Mouse (Mus musculus): ENCODE measurements around the gene Gm21731. TPM values are rescaled to one million over a fixed set of nuclear protein-coding genes. Genes with fewer than 3 reads are reported as not detected.
"Not testable (repeated sequence)": the region's sequence is repeated elsewhere in the genome, so short reads cannot be mapped to it uniquely, and the experiment has no call there.

Gene Gm21731
- not detected in 2 replicates for polyA plus RNA-seq (2015; fragmentation: Nextera tagmentation; extraction: Ambion mirVana)

- H3K4me3 ChIP-seq (ENCODE audit: low read length); H3K27me3 ChIP-seq (ENCODE audit: control insufficient read depth, insufficient read depth, low read length); H3K4me2 ChIP-seq (ENCODE audit: low read depth, low read length); H3K36me3 ChIP-seq (ENCODE audit: control insufficient read depth, insufficient read depth); H3K4me1 ChIP-seq (ENCODE audit: control insufficient read depth, insufficient read depth, low read length); ATAC-seq (replicated peaks; ENCODE audit: extremely low read depth, insufficient read depth, low FRiP score); H3K9ac ChIP-seq (ENCODE audit: low read length); H3K9me3 ChIP-seq (replicated peaks; ENCODE audit: control insufficient read depth, low read length); H3K27ac ChIP-seq (ENCODE audit: low read length): not testable (repeated sequence)
Measured at GRCm38 (mm10) chr13:120238811-120239210, at the start of gene Gm21731. Gene Gm21731, plus strand, starts transcription at chr13:120239111.

DNA sequence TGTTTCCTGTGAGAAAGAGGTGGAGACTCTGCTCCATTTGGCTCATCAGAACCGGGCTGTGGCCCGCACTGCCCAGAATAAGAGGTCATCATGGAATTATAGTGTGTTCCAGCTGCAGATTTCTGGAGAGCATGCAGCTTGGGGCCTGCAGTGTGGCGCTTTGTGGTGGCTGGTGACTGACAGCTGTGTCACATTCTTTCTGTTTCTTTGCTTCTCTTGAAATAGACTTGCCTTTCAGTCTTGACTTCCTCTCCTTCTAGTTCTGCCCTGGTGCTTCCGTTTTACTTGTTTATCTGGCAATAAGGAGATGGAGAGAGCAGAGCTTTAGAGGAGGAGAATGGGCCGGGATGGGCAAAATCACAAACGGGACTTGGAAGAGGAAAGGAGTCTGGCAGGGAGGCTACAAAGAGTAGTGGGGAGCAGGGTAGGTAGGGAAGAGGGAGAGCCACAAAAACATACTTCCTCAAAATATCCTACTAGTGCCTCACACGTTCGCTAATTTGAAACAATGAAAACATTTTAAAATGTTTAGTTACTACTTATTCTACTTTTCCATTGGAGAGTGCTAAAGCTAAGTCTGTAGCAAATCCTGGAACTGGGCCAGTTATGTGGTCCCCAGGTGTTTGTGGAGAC lies 42.6 kb upstream of the Gm21731 start:
- H3K27ac ChIP-seq (ENCODE audit: low read length); H3K4me1 ChIP-seq (ENCODE audit: control insufficient read depth, insufficient read depth, low read length); H3K4me2 ChIP-seq (ENCODE audit: low read depth, low read length); H3K36me3 ChIP-seq (ENCODE audit: control insufficient read depth, insufficient read depth); H3K4me3 ChIP-seq (ENCODE audit: low read length); H3K27me3 ChIP-seq (ENCODE audit: control insufficient read depth, insufficient read depth, low read length); ATAC-seq (replicated peaks; ENCODE audit: extremely low read depth, insufficient read depth, low FRiP score); H3K9me3 ChIP-seq (replicated peaks; ENCODE audit: control insufficient read depth, low read length); H3K9ac ChIP-seq (ENCODE audit: low read length): not testable (repeated sequence)
- WGBS: 78% methylated on average over 6 of the region's 8 CpGs

DNA sequence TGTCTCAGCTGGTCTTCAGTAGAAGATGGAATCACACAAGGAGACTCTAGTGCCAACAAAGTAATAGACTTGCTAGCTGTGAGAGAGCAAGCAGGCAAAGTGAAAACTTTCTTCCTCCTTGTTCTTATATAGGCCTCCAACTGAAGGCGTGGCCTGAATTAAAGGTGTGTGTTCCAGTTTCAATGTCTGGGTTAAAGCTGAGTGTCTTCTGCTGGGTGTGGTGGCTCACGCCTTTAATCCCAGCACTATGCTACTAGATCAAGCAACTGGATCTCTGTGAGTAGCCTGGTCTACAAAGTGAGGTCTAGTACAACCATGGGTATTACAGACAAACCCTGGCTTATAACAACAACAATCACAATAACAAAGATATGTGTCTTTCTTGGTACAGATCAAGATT lies 23.1 kb upstream of the Gm21731 start, which contains the start of gene Gm21762:
Gm21762 (minus strand) TSS at position 101 of the 400 bp plus-strand sequence.
- not testable (repeated sequence) for H3K4me1 ChIP-seq (ENCODE audit: control insufficient read depth, insufficient read depth, low read length); ATAC-seq (replicated peaks; ENCODE audit: extremely low read depth, insufficient read depth, low FRiP score); H3K27ac ChIP-seq (ENCODE audit: low read length); H3K36me3 ChIP-seq (ENCODE audit: control insufficient read depth, insufficient read depth); H3K27me3 ChIP-seq (ENCODE audit: control insufficient read depth, insufficient read depth, low read length); H3K9me3 ChIP-seq (replicated peaks; ENCODE audit: control insufficient read depth, low read length); H3K4me3 ChIP-seq (ENCODE audit: low read length); H3K4me2 ChIP-seq (ENCODE audit: low read depth, low read length); H3K9ac ChIP-seq (ENCODE audit: low read length)
- no CpG with 5 or more reads among the region's 2 CpGs for WGBS

- WGBS: 79% methylated on average over 5 of the region's 5 CpGs
Measured at GRCm38 (mm10) chr13:120220922-120221321, 18.0 kb upstream of the Gm21731 start.

DNA sequence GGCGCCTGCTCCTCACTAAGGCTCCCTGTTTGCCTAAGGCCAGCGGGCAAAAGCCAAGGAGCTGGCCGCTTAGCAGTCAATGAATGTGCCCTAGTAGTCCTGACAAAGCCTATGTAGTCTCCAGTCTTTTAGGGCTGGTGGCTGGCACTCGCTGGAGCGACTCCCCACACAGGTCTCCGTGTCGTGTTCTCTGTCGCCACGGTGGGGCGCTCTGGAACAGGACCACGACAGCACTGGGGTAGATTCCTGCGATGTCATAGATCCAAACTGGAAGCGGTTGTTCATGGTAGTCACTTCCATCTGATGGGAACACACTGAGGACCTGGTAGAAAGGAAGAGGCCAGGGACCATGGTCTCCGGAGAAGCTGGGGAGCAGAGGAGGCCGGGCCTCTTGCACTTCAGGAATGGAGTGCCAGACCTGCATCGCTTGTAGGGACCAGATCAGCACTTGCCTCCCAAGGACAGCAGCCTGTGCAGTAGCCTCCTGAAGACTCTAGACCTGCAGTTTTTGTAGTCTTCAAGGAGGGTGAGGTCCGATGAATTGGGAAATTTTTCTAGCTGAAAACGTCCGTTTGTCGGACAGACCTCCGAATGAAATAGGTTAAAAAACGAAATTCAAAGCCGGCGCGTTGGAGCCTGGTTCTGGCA lies 15.8 kb upstream of the Gm21731 start:
- not testable (repeated sequence) for H3K4me1 ChIP-seq (ENCODE audit: control insufficient read depth, insufficient read depth, low read length); H3K4me3 ChIP-seq (ENCODE audit: low read length); H3K9ac ChIP-seq (ENCODE audit: low read length); H3K27me3 ChIP-seq (ENCODE audit: control insufficient read depth, insufficient read depth, low read length); H3K4me2 ChIP-seq (ENCODE audit: low read depth, low read length); H3K9me3 ChIP-seq (replicated peaks; ENCODE audit: control insufficient read depth, low read length); ATAC-seq (replicated peaks; ENCODE audit: extremely low read depth, insufficient read depth, low FRiP score); H3K27ac ChIP-seq (ENCODE audit: low read length); H3K36me3 ChIP-seq (ENCODE audit: control insufficient read depth, insufficient read depth)
- 88% methylated on average over 16 of the region's 25 CpGs for WGBS

More at GRCm38 (mm10) chr13:120220922-120221321, 18.0 kb upstream of the Gm21731 start:
- H3K9me3 ChIP-seq (replicated peaks; ENCODE audit: control insufficient read depth, low read length); H3K4me1 ChIP-seq (ENCODE audit: control insufficient read depth, insufficient read depth, low read length); H3K9ac ChIP-seq (ENCODE audit: low read length); H3K27me3 ChIP-seq (ENCODE audit: control insufficient read depth, insufficient read depth, low read length); H3K4me2 ChIP-seq (ENCODE audit: low read depth, low read length); H3K4me3 ChIP-seq (ENCODE audit: low read length); H3K27ac ChIP-seq (ENCODE audit: low read length); H3K36me3 ChIP-seq (ENCODE audit: control insufficient read depth, insufficient read depth); ATAC-seq (replicated peaks; ENCODE audit: extremely low read depth, insufficient read depth, low FRiP score): not testable (repeated sequence)

DNA sequence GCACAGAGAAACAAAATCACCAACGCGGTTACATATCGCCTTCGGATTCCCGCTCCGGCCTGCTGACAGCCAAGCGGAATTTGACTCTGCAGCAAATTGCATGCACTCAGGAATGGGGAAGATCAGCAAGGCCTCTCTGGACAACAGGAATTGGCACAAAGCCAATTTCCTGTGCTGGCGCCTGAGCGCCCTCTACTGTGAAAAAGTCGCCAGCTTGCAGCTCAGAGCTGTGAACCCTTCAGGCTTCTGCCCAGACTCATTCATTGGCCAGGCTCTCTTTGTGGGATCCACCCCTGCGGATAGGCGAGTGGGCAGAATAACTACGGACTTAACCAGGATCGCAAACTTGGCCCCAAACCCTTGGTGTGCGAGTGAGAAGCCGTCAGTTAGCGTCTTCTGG lies 7.1 kb upstream of the Gm21731 start:
- not testable (repeated sequence) for H3K4me3 ChIP-seq (ENCODE audit: low read length); H3K4me2 ChIP-seq (ENCODE audit: low read depth, low read length); H3K27ac ChIP-seq (ENCODE audit: low read length); H3K9ac ChIP-seq (ENCODE audit: low read length); ATAC-seq (replicated peaks; ENCODE audit: extremely low read depth, insufficient read depth, low FRiP score); H3K36me3 ChIP-seq (ENCODE audit: control insufficient read depth, insufficient read depth); H3K27me3 ChIP-seq (ENCODE audit: control insufficient read depth, insufficient read depth, low read length); H3K4me1 ChIP-seq (ENCODE audit: control insufficient read depth, insufficient read depth, low read length); H3K9me3 ChIP-seq (replicated peaks; ENCODE audit: control insufficient read depth, low read length)
- WGBS: 89% methylated on average over 17 of the region's 17 CpGs

GRCm38 (mm10) chr13:120232447-120233049 lies 6.4 kb upstream of the Gm21731 start:
- not testable (repeated sequence) for H3K9me3 ChIP-seq (replicated peaks; ENCODE audit: control insufficient read depth, low read length); H3K36me3 ChIP-seq (ENCODE audit: control insufficient read depth, insufficient read depth); H3K27me3 ChIP-seq (ENCODE audit: control insufficient read depth, insufficient read depth, low read length); H3K27ac ChIP-seq (ENCODE audit: low read length); ATAC-seq (replicated peaks; ENCODE audit: extremely low read depth, insufficient read depth, low FRiP score); H3K4me3 ChIP-seq (ENCODE audit: low read length); H3K9ac ChIP-seq (ENCODE audit: low read length); H3K4me2 ChIP-seq (ENCODE audit: low read depth, low read length); H3K4me1 ChIP-seq (ENCODE audit: control insufficient read depth, insufficient read depth, low read length)
- 74% methylated on average over 13 of the region's 25 CpGs for WGBS

- WGBS: 77% methylated on average over 2 of the region's 3 CpGs
- ATAC-seq (replicated peaks; ENCODE audit: extremely low read depth, insufficient read depth, low FRiP score); H3K4me1 ChIP-seq (ENCODE audit: control insufficient read depth, insufficient read depth, low read length): not testable (repeated sequence)
Measured at GRCm38 (mm10) chr13:120251208-120251924, 12.5 kb downstream of the Gm21731 start.

More at GRCm38 (mm10) chr13:120251208-120251924, 12.5 kb downstream of the Gm21731 start:
- H3K27me3 ChIP-seq (ENCODE audit: control insufficient read depth, insufficient read depth, low read length); H3K4me2 ChIP-seq (ENCODE audit: low read depth, low read length); H3K36me3 ChIP-seq (ENCODE audit: control insufficient read depth, insufficient read depth); H3K27ac ChIP-seq (ENCODE audit: low read length); H3K4me3 ChIP-seq (ENCODE audit: low read length); H3K9ac ChIP-seq (ENCODE audit: low read length); H3K9me3 ChIP-seq (replicated peaks; ENCODE audit: control insufficient read depth, low read length): not testable (repeated sequence)
